In genomic region chr9:21463766-21464564, GRCm38 (mm10) we compare ENCODE assay signal across 9 mouse cellular contexts. TPM values are rescaled to one million over a fixed set of nuclear protein-coding genes. Genes with fewer than 3 reads are reported as not detected.
DNase-seq lines count a peak whose midpoint lies in the region; ATAC-seq and TF ChIP-seq lines count a peak whose summit lies in the region.
"Had no signal": no experiment of that assay in that cellular context is flagged by ENCODE, and none has a peak within 500 bp of the region (broad histone marks: within the 10 kb centered on the region; RNA-seq: fewer than 3 reads in every experiment).

No protein-coding gene starts in this region.

- no peak for TF ChIP-seq EP300 in heart, adult 2 months (IDR thresholded peaks at IDR 0.05; ENCODE audit: insufficient read depth, low read depth, low read length)

- 50% methylated on average over 3 of the region's 3 CpGs for WGBS in heart, adult 2 months
- 79% methylated on average over 3 of the region's 3 CpGs for WGBS in lung, embryonic 16.5 days
- WGBS in heart, embryonic 16.5 days, result 75% methylated on average over 3 of the region's 3 CpGs
- WGBS in midbrain, postnatal 0 days, result 82% methylated on average over 3 of the region's 3 CpGs

- no peaks in the 10 kb centered on the region for H3K27me3 ChIP-seq in heart, adult 2 months (ENCODE audit: control insufficient read depth, insufficient read depth, low read length)
- H3K27me3 ChIP-seq in lung, embryonic 16.5 days (ENCODE audit: control insufficient read depth, insufficient read depth, low read depth, low read length), result no peaks in the 10 kb centered on the region
- no peaks in the 10 kb centered on the region for H3K27me3 ChIP-seq in heart, embryonic 16.5 days (ENCODE audit: control insufficient read depth, insufficient read depth, low read length)
- no peaks in the 10 kb centered on the region for H3K27me3 ChIP-seq in midbrain, postnatal 0 days (ENCODE audit: insufficient read depth, low read length)

- intact Hi-C loops in heart, adult 2 months (cut with DNase I), result loop anchor here (1.0 kb wide), 1 partner anchor 39 kb away; no protein-coding TSS in a partner anchor

- H3K4me2 ChIP-seq in lung, embryonic 16.5 days (ENCODE audit: low read depth, low read length), result no peak overlapping the region
- H3K4me2 ChIP-seq in heart, embryonic 16.5 days (ENCODE audit: low read depth, low read length), result no peak overlapping the region
- no peak overlapping the region for H3K4me2 ChIP-seq in midbrain, postnatal 0 days (ENCODE audit: low read depth, low read length, poor library complexity, severe bottlenecking)

- no peak overlapping the region for H3K4me3 ChIP-seq in heart, adult 2 months
- H3K4me3 ChIP-seq in lung, embryonic 16.5 days (ENCODE audit: low read length), result no peak overlapping the region
- H3K4me3 ChIP-seq in bone marrow macrophage, adult 2 months (ENCODE audit: insufficient read depth, low read length), result peak overlapping the region; percentile 1; the same call in 1 of the 2 replicates
- no peak overlapping the region for H3K4me3 ChIP-seq in heart, embryonic 16.5 days (ENCODE audit: low read length)
- no peak overlapping the region for H3K4me3 ChIP-seq in midbrain, postnatal 0 days (ENCODE audit: low read depth, low read length)

- H3K9ac ChIP-seq in heart, adult 2 months (ENCODE audit: low read depth, low read length), result no peak overlapping the region
- no peak overlapping the region for H3K9ac ChIP-seq in lung, embryonic 16.5 days (ENCODE audit: low read length)
- H3K9ac ChIP-seq in heart, embryonic 16.5 days (ENCODE audit: low read length), result no peak overlapping the region
- H3K9ac ChIP-seq in midbrain, postnatal 0 days (replicated peaks; ENCODE audit: low read length, poor library complexity, severe bottlenecking), result no peak overlapping the region

- H3K27ac ChIP-seq in heart, adult 2 months, result peak overlapping the region; percentile 87
- peak overlapping the region; percentile 3; the same call in 1 of the 2 replicates for H3K27ac ChIP-seq in lung, embryonic 16.5 days (ENCODE audit: low read length)
- H3K27ac ChIP-seq in bone marrow macrophage, adult 2 months (ENCODE audit: insufficient read depth, low read depth, low read length), result peak overlapping the region; percentile 83
- H3K27ac ChIP-seq in heart, embryonic 16.5 days (ENCODE audit: low read length), result peak overlapping the region; percentile 86
- no peak overlapping the region for H3K27ac ChIP-seq in midbrain, postnatal 0 days (ENCODE audit: low read depth, low read length)

- H3K79me2 ChIP-seq in heart, adult 2 months (replicated peaks; ENCODE audit: control insufficient read depth, insufficient read depth, low read length), result peaks cover 2% of the 10 kb centered on the region; the same call in 1 of the 2 replicates

- TF ChIP-seq POLR2A in heart, adult 2 months (IDR thresholded peaks at IDR 0.05; ENCODE audit: insufficient read depth, low read depth, low read length), result no peak
- TF ChIP-seq POLR2A in bone marrow macrophage, adult 2 months (IDR thresholded peaks at IDR 0.05; ENCODE audit: borderline replicate concordance, low read depth, low read length), result no peak

- H3K36me3 ChIP-seq in heart, adult 2 months (ENCODE audit: control insufficient read depth, insufficient read depth, low read length), result no peaks in the 10 kb centered on the region; the same call in 1 of the 2 replicates
- peaks cover 12% of the 10 kb centered on the region for H3K36me3 ChIP-seq in lung, embryonic 16.5 days (ENCODE audit: control insufficient read depth, insufficient read depth, low read length)
- H3K36me3 ChIP-seq in heart, embryonic 16.5 days (ENCODE audit: control insufficient read depth, insufficient read depth), result peaks cover 22% of the 10 kb centered on the region
- peaks cover 34% of the 10 kb centered on the region for H3K36me3 ChIP-seq in midbrain, postnatal 0 days (ENCODE audit: insufficient read depth, low read length)

- ATAC-seq in lung, embryonic 16.5 days (ENCODE audit: low read depth), result no peak
- no peak for ATAC-seq in heart, embryonic 16.5 days (replicated peaks; ENCODE audit: extremely low read depth, insufficient read depth, low FRiP score)
- ATAC-seq in midbrain, postnatal 0 days (ENCODE audit: low FRiP score), result no peak

- no peak for DNase-seq in heart, adult 2 months
- DNase-seq in heart, adult 18-20 months, result no peak
- DNase-seq in lung, postnatal 10 days, result no peak
- no peak for DNase-seq in MN1 (ENCODE audit: low spot score)
- no peak for DNase-seq in midbrain, postnatal 0 days (ENCODE audit: low spot score)

- H3K4me1 ChIP-seq in heart, adult 2 months (ENCODE audit: control insufficient read depth, insufficient read depth, low read length), result peaks cover 20% of the 10 kb centered on the region
- peaks cover 6% of the 10 kb centered on the region; the same call in 1 of the 2 replicates for H3K4me1 ChIP-seq in lung, embryonic 16.5 days (replicated peaks; ENCODE audit: control insufficient read depth, insufficient read depth, low read length)
- H3K4me1 ChIP-seq in bone marrow macrophage, adult 2 months (ENCODE audit: control insufficient read depth, insufficient read depth, low read length), result peaks cover 56% of the 10 kb centered on the region
- peaks cover 27% of the 10 kb centered on the region for H3K4me1 ChIP-seq in heart, embryonic 16.5 days (ENCODE audit: control insufficient read depth, insufficient read depth, low read length)
- no peaks in the 10 kb centered on the region for H3K4me1 ChIP-seq in midbrain, postnatal 0 days (ENCODE audit: insufficient read depth, low read length)

- no peaks in the 10 kb centered on the region for H3K9me3 ChIP-seq in lung, embryonic 16.5 days (ENCODE audit: control insufficient read depth, low read length)
- H3K9me3 ChIP-seq in heart, embryonic 16.5 days (replicated peaks; ENCODE audit: control insufficient read depth, low read length), result no peaks in the 10 kb centered on the region
- H3K9me3 ChIP-seq in midbrain, postnatal 0 days (ENCODE audit: low read length), result no peaks in the 10 kb centered on the region
- H3K9me3 ChIP-seq: G1E had no signal

- TF ChIP-seq CTCF in heart, adult 2 months (IDR thresholded peaks at IDR 0.05), result no peak
- no peak for TF ChIP-seq CTCF in bone marrow macrophage, adult 2 months (IDR thresholded peaks at IDR 0.05; ENCODE audit: low read depth, low read length)
- no peak for TF ChIP-seq CTCF in midbrain, postnatal 0 days (IDR thresholded peaks at IDR 0.05)

RNA-seq across cellular contexts. Expression of gene Dnm2, which starts 39.3 kb away (rescaled TPM):
- total RNA-seq in heart, adult 2 months (2021), result 10 to 100 TPM; 63.9 to 64.8 TPM
- 52.1 and 68.2 TPM in 2 replicates for polyA plus RNA-seq in heart, adult 2 months (2012; rRNA removed)
- 10 to 100 TPM; 58.1 to 65.1 TPM for total RNA-seq in heart, adult 18-20 months (2021)
- polyA plus RNA-seq in lung, embryonic 16.5 days (2015; fragmentation: Nextera tagmentation; extraction: Ambion mirVana), result 77.5 and 78.2 TPM in 2 replicates
- polyA plus RNA-seq in bone marrow macrophage, adult 2 months (2012; ENCODE audit: insufficient read depth, insufficient read length, missing spikeins), result 118 and 129 TPM in 2 replicates
- 73.7 and 75.0 TPM in 2 replicates for polyA plus RNA-seq in heart, embryonic 16.5 days (2015; fragmentation: Nextera tagmentation; extraction: Ambion mirVana)
- 67.8 and 69.2 TPM in 2 replicates for total RNA-seq in midbrain, postnatal 0 days (2014; rRNA removed)
- polyA plus RNA-seq in midbrain, postnatal 0 days (2015; fragmentation: Nextera tagmentation; extraction: Ambion mirVana), result 52.8 and 59.2 TPM in 2 replicates

RNA-seq across cellular contexts. Expression of gene Tmed1, which starts 46.1 kb away (rescaled TPM):
- total RNA-seq in heart, adult 2 months (2021), result 10 to 100 TPM; 40.9 to 47.2 TPM
- 48.1 and 58.9 TPM in 2 replicates for polyA plus RNA-seq in heart, adult 2 months (2012; rRNA removed)
- total RNA-seq in heart, adult 18-20 months (2021), result 10 to 100 TPM; 45.3 to 50.9 TPM
- 115 and 118 TPM in 2 replicates for polyA plus RNA-seq in lung, embryonic 16.5 days (2015; fragmentation: Nextera tagmentation; extraction: Ambion mirVana)
- 11.3 and 11.8 TPM in 2 replicates for polyA plus RNA-seq in bone marrow macrophage, adult 2 months (2012; ENCODE audit: insufficient read depth, insufficient read length, missing spikeins)
- polyA plus RNA-seq in heart, embryonic 16.5 days (2015; fragmentation: Nextera tagmentation; extraction: Ambion mirVana), result 81.2 and 90.1 TPM in 2 replicates
- 42.5 and 46.0 TPM in 2 replicates for total RNA-seq in midbrain, postnatal 0 days (2014; rRNA removed)
- polyA plus RNA-seq in midbrain, postnatal 0 days (2015; fragmentation: Nextera tagmentation; extraction: Ambion mirVana), result 51.1 and 64.7 TPM in 2 replicates

RNA-seq across cellular contexts. Expression of gene Qtrt1, which starts 52.3 kb away (rescaled TPM):
- 1 to 10 TPM; 8.3 to 8.5 TPM for total RNA-seq in heart, adult 2 months (2021)
- polyA plus RNA-seq in heart, adult 2 months (2012; rRNA removed), result 19.2 and 20.8 TPM in 2 replicates
- 10 to 100 TPM in 1 of 2 experiments, 1 to 10 TPM in 1; 7.7 to 11.3 TPM for total RNA-seq in heart, adult 18-20 months (2021)
- 37.3 and 37.5 TPM in 2 replicates for polyA plus RNA-seq in lung, embryonic 16.5 days (2015; fragmentation: Nextera tagmentation; extraction: Ambion mirVana)
- polyA plus RNA-seq in bone marrow macrophage, adult 2 months (2012; ENCODE audit: insufficient read depth, insufficient read length, missing spikeins), result 9.9 and 14.9 TPM in 2 replicates
- polyA plus RNA-seq in heart, embryonic 16.5 days (2015; fragmentation: Nextera tagmentation; extraction: Ambion mirVana), result 23.0 and 24.3 TPM in 2 replicates
- total RNA-seq in midbrain, postnatal 0 days (2014; rRNA removed), result 37.3 and 41.0 TPM in 2 replicates
- polyA plus RNA-seq in midbrain, postnatal 0 days (2015; fragmentation: Nextera tagmentation; extraction: Ambion mirVana), result 42.0 and 42.7 TPM in 2 replicates
